Mouse (Mus musculus): ENCODE results near the gene Hint2. TPM values are rescaled to one million over a fixed set of nuclear protein-coding genes. Genes with fewer than 3 reads are reported as not detected.

The Hint2 gene
- 73.0 and 80.2 TPM in 2 replicates for polyA plus RNA-seq (2015; fragmentation: Nextera tagmentation; extraction: Ambion mirVana)

- Histone ChIP-seq H3K9me3 (no peaks in the 10 kb centered on the region), H3K36me3 (no peaks in the 10 kb centered on the region), H3K4me2 (peak within 1 kb of the TSS; percentile 81), H3K9ac (peak within 1 kb of the TSS; percentile 93), H3K4me1 (replicated peaks) (peaks cover 23% of the 10 kb centered on the region), H3K4me3 (peak within 1 kb of the TSS; percentile 92), H3K27me3 (peaks cover 2% of the 10 kb centered on the region; the same call in 1 of the 2 replicates), H3K27ac (replicated peaks) (peak within 1 kb of the TSS; percentile 95)
- 1% methylated on average over 34 of the region's 34 CpGs for WGBS
- ATAC-seq (ENCODE audit: low FRiP score, low read depth), result peak; percentile 97
These were observed at the start of gene Hint2 for GRCm38 (mm10) chr4:43656339-43657109. Gene Hint2, minus strand, starts transcription at chr4:43656466.

- Histone ChIP-seq H3K4me3 (no peak overlapping the region), H3K36me3 (no peaks in the 10 kb centered on the region), H3K4me2 (no peak overlapping the region), H3K4me1 (replicated peaks) (no peaks in the 10 kb centered on the region), H3K9ac (no peak overlapping the region), H3K27ac (replicated peaks) (no peak overlapping the region), H3K9me3 (no peaks in the 10 kb centered on the region), H3K27me3 (no peaks in the 10 kb centered on the region)
- 82% methylated on average over 13 of the region's 13 CpGs for WGBS
- no peak for ATAC-seq (ENCODE audit: low FRiP score, low read depth)
These were observed 49.7 kb upstream of the Hint2 start for GRCm38 (mm10) chr4:43705991-43706390.

- ATAC-seq (ENCODE audit: low FRiP score, low read depth), result no peak
- Histone ChIP-seq H3K36me3 (no peaks in the 10 kb centered on the region), H3K9ac (no peak overlapping the region), H3K27me3 (no peaks in the 10 kb centered on the region), H3K4me2 (no peak overlapping the region), H3K27ac (replicated peaks) (no peak overlapping the region), H3K4me1 (replicated peaks) (no peaks in the 10 kb centered on the region), H3K9me3 (no peaks in the 10 kb centered on the region), H3K4me3 (no peak overlapping the region)
- WGBS, result 58% methylated on average over 8 of the region's 8 CpGs
These were observed 47.6 kb upstream of the Hint2 start for GRCm38 (mm10) chr4:43703851-43704250.

- Histone ChIP-seq H3K4me1 (replicated peaks) (no peaks in the 10 kb centered on the region), H3K27me3 (no peaks in the 10 kb centered on the region), H3K9ac (no peak overlapping the region), H3K4me2 (no peak overlapping the region), H3K27ac (replicated peaks) (no peak overlapping the region), H3K4me3 (no peak overlapping the region), H3K9me3 (no peaks in the 10 kb centered on the region), H3K36me3 (no peaks in the 10 kb centered on the region)
- 81% methylated on average over 6 of the region's 6 CpGs for WGBS
- no peak for ATAC-seq (ENCODE audit: low FRiP score, low read depth)
These were observed 47.2 kb upstream of the Hint2 start for GRCm38 (mm10) chr4:43703439-43703838.

GRCm38 (mm10) chr4:43700707-43701106, 44.4 kb upstream of the Hint2 start, which contains the start of gene Olfr70:
Gene Olfr70, minus strand, starts transcription at chr4:43700807.
- Histone ChIP-seq H3K27me3 (no peaks in the 10 kb centered on the region), H3K4me3 (no peak within 1 kb of the TSS), H3K4me1 (replicated peaks) (no peaks in the 10 kb centered on the region), H3K27ac (replicated peaks) (no peak within 1 kb of the TSS), H3K36me3 (no peaks in the 10 kb centered on the region), H3K9me3 (no peaks in the 10 kb centered on the region), H3K9ac (no peak within 1 kb of the TSS), H3K4me2 (no peak within 1 kb of the TSS)
- no peak for ATAC-seq (ENCODE audit: low FRiP score, low read depth)
- WGBS, result 89% methylated on average over 6 of the region's 6 CpGs

GRCm38 (mm10) chr4:43696561-43696960, 40.3 kb upstream of the Hint2 start:
- Histone ChIP-seq H3K27ac (replicated peaks) (no peak overlapping the region), H3K9me3 (no peaks in the 10 kb centered on the region), H3K4me3 (no peak overlapping the region), H3K36me3 (no peaks in the 10 kb centered on the region), H3K27me3 (no peaks in the 10 kb centered on the region), H3K9ac (no peak overlapping the region), H3K4me2 (no peak overlapping the region), H3K4me1 (replicated peaks) (no peaks in the 10 kb centered on the region)
- 76% methylated on average over 13 of the region's 13 CpGs for WGBS
- ATAC-seq (ENCODE audit: low FRiP score, low read depth), result no peak

- 34% methylated on average over 9 of the region's 9 CpGs for WGBS
- peaks cover 3% of the 10 kb centered on the region for H3K36me3 ChIP-seq
These were observed 39.0 kb upstream of the Hint2 start for GRCm38 (mm10) chr4:43695249-43695671.

GRCm38 (mm10) chr4:43694439-43695248, 38.4 kb upstream of the Hint2 start:
- WGBS, result 92% methylated on average over 1 of the region's 1 CpGs
- H3K27ac ChIP-seq (replicated peaks), result no peak overlapping the region
- H3K4me3 ChIP-seq, result no peak overlapping the region
- no peak overlapping the region for H3K9ac ChIP-seq
- no peaks in the 10 kb centered on the region for H3K27me3 ChIP-seq
- H3K4me1 ChIP-seq (replicated peaks), result no peaks in the 10 kb centered on the region
- ATAC-seq (ENCODE audit: low FRiP score, low read depth), result no peak
- H3K9me3 ChIP-seq, result no peaks in the 10 kb centered on the region
- no peak overlapping the region for H3K4me2 ChIP-seq
- peaks cover 7% of the 10 kb centered on the region for H3K36me3 ChIP-seq

More at GRCm38 (mm10) chr4:43695249-43695671, 39.0 kb upstream of the Hint2 start:
- no peak overlapping the region for H3K9ac ChIP-seq
- H3K9me3 ChIP-seq, result no peaks in the 10 kb centered on the region
- H3K27me3 ChIP-seq, result no peaks in the 10 kb centered on the region
- no peak overlapping the region for H3K4me2 ChIP-seq
- no peak overlapping the region for H3K27ac ChIP-seq (replicated peaks)
- no peak for ATAC-seq (ENCODE audit: low FRiP score, low read depth)
- H3K4me3 ChIP-seq, result no peak overlapping the region
- no peaks in the 10 kb centered on the region for H3K4me1 ChIP-seq (replicated peaks)

- no peak for ATAC-seq (ENCODE audit: low FRiP score, low read depth)
- no peaks in the 10 kb centered on the region for H3K4me1 ChIP-seq (replicated peaks)
- H3K9me3 ChIP-seq, result no peaks in the 10 kb centered on the region
- 85% methylated on average over 5 of the region's 5 CpGs for WGBS
- peaks cover 16% of the 10 kb centered on the region for H3K36me3 ChIP-seq
- no peak overlapping the region for H3K27ac ChIP-seq (replicated peaks)
- H3K4me3 ChIP-seq, result no peak overlapping the region
- no peaks in the 10 kb centered on the region for H3K27me3 ChIP-seq
- H3K4me2 ChIP-seq, result no peak overlapping the region
- H3K9ac ChIP-seq, result no peak overlapping the region
These were observed 37.6 kb upstream of the Hint2 start for GRCm38 (mm10) chr4:43693806-43694241.

GRCm38 (mm10) chr4:43691026-43691425, 34.8 kb upstream of the Hint2 start:
- H3K27ac ChIP-seq (replicated peaks), result no peak overlapping the region
- no peak overlapping the region for H3K4me2 ChIP-seq
- peaks cover 32% of the 10 kb centered on the region for H3K36me3 ChIP-seq
- no peak overlapping the region for H3K9ac ChIP-seq
- no peak overlapping the region for H3K4me3 ChIP-seq
- no peaks in the 10 kb centered on the region for H3K9me3 ChIP-seq
- WGBS, result 82% methylated on average over 5 of the region's 5 CpGs
- no peaks in the 10 kb centered on the region for H3K27me3 ChIP-seq
- H3K4me1 ChIP-seq (replicated peaks), result no peaks in the 10 kb centered on the region
- ATAC-seq (ENCODE audit: low FRiP score, low read depth), result no peak

GRCm38 (mm10) chr4:43690021-43690420, 33.8 kb upstream of the Hint2 start:
- H3K9ac ChIP-seq, result no peak overlapping the region
- no peak for ATAC-seq (ENCODE audit: low FRiP score, low read depth)
- peaks cover 42% of the 10 kb centered on the region for H3K36me3 ChIP-seq
- 93% methylated on average over 17 of the region's 17 CpGs for WGBS
- no peak overlapping the region for H3K4me3 ChIP-seq
- H3K27ac ChIP-seq (replicated peaks), result no peak overlapping the region
- H3K27me3 ChIP-seq, result no peaks in the 10 kb centered on the region
- no peaks in the 10 kb centered on the region for H3K9me3 ChIP-seq
- no peaks in the 10 kb centered on the region for H3K4me1 ChIP-seq (replicated peaks)
- H3K4me2 ChIP-seq, result no peak overlapping the region

GRCm38 (mm10) chr4:43679416-43680043, 23.3 kb upstream of the Hint2 start:
- Histone ChIP-seq H3K27me3 (no peaks in the 10 kb centered on the region), H3K9ac (no peak overlapping the region), H3K4me1 (replicated peaks) (no peaks in the 10 kb centered on the region), H3K4me2 (no peak overlapping the region), H3K9me3 (no peaks in the 10 kb centered on the region), H3K4me3 (no peak overlapping the region), H3K36me3 (peaks cover 78% of the 10 kb centered on the region), H3K27ac (replicated peaks) (no peak overlapping the region)
- ATAC-seq (ENCODE audit: low FRiP score, low read depth), result no peak
- WGBS, result 91% methylated on average over 7 of the region's 7 CpGs
